Mouse (Mus musculus) hindbrain, embryonic 11.5 days (tissue): ENCODE measurements around the gene Stard3. TPM values are rescaled to one million over a fixed set of nuclear protein-coding genes. Genes with fewer than 3 reads are reported as not detected.

Source experiments
- ATAC-seq: fragments of 200-750 bp; cut with Nextera tagmentation; 2 replicates; pipeline ENCODE4 v1.8.0; 2017; ENCODE audit warnings: mild to moderate bottlenecking, moderate TSS enrichment, moderate library complexity; ENCODE audit not compliant: low FRiP score
- DNase-seq: peaks from one replicate; pipeline ENCODE4 v3.0.0-alpha.2; 2015; ENCODE audit warnings: low spot score
- H3K27ac ChIP-seq: fragments of 300-500 bp; sonication (generic); 2 replicates; pipeline ENCODE4 v1.5.1; 2014; ENCODE audit warnings: mild to moderate bottlenecking, low read depth, low read length
- H3K27me3 ChIP-seq: fragments of 300-500 bp; sonication (generic); 2 replicates; pipeline ENCODE4 v1.6.1; 2014; ENCODE audit warnings: mild to moderate bottlenecking, low read length, moderate library complexity, mixed read lengths; ENCODE audit not compliant: control insufficient read depth, insufficient read depth
- H3K36me3 ChIP-seq: fragments of 300-500 bp; sonication (generic); 2 replicates; pipeline ENCODE4 v1.6.1; 2014; ENCODE audit warnings: mild to moderate bottlenecking, low read length, moderate library complexity, mixed read lengths; ENCODE audit not compliant: control insufficient read depth, insufficient read depth
- H3K4me1 ChIP-seq: fragments of 300-500 bp; sonication (generic); replicated peaks from 2 replicates; pipeline ENCODE4 v1.6.1; 2014; ENCODE audit warnings: low read length, mixed read lengths; ENCODE audit not compliant: control insufficient read depth, insufficient read depth
- H3K4me2 ChIP-seq: fragments of 300-500 bp; sonication (generic); replicated peaks from 2 replicates; pipeline ENCODE4 v1.6.1; 2014; ENCODE audit warnings: mild to moderate bottlenecking, low read depth, low read length
- H3K4me3 ChIP-seq: fragments of 300-500 bp; sonication (generic); 2 replicates; pipeline ENCODE4 v1.5.1; 2014; ENCODE audit warnings: low read depth, low read length
- H3K9ac ChIP-seq: fragments of 300-500 bp; sonication (generic); 2 replicates; pipeline ENCODE4 v1.6.1; 2014; ENCODE audit warnings: low read depth, low read length
- H3K9me3 ChIP-seq: fragments of 300-500 bp; sonication (generic); 2 replicates; pipeline ENCODE4 v1.6.1; 2016; ENCODE audit warnings: low read length; ENCODE audit not compliant: control insufficient read depth
- WGBS: fragments of 180-500 bp; shearing (Covaris S2); extraction: QIAGEN DNeasy Blood & Tissue Kit; methylation state at CpG from one replicate; pipeline ENCODE4 v1.1.7; 2014; 5-methylcytosine and 5-hydroxymethylcytosine counted together
- polyA plus RNA-seq: library from polyadenylated mRNA; unstranded; fragments of >200 nt; fragmentation: Nextera tagmentation; extraction: Ambion mirVana; gene quantifications from 2 replicates; pipeline ENCODE4 v1.2.1, GENCODE M21; 2014

The Stard3 gene
- polyA plus RNA-seq, 1 experiment from 2014 or later: 43.2 TPM

GRCm38 (mm10) chr11:98371556-98372240 is 13.5 kb downstream of the Stard3 start:
- peak; percentile 82 for ATAC-seq
- H3K4me3 ChIP-seq: no peak overlapping the region
- peaks cover 13% of the 10 kb centered on the region for H3K4me1 ChIP-seq
- DNase-seq: peak; percentile 66
- H3K27ac ChIP-seq: peak overlapping the region; percentile 37
- H3K27me3 ChIP-seq: no peaks in the 10 kb centered on the region
- H3K9me3 ChIP-seq: no peaks in the 10 kb centered on the region
- WGBS: 31% methylated on average over 10 of the region's 10 CpGs
- H3K36me3 ChIP-seq: peaks cover 6% of the 10 kb centered on the region; the same call in 1 of the 2 replicates
- peak overlapping the region; percentile 29; the same call in 1 of the 2 replicates for H3K9ac ChIP-seq
- H3K4me2 ChIP-seq: peak overlapping the region; percentile 19; the same call in 1 of the 2 replicates

- no peaks in the 10 kb centered on the region for H3K27me3 ChIP-seq
- H3K36me3 ChIP-seq: peaks cover 8% of the 10 kb centered on the region
- no peak overlapping the region for H3K4me2 ChIP-seq
- 0% methylated on average over 2 of the region's 2 CpGs for WGBS
- H3K27ac ChIP-seq: no peak overlapping the region
- H3K4me1 ChIP-seq: peaks cover 13% of the 10 kb centered on the region
- no peaks in the 10 kb centered on the region for H3K9me3 ChIP-seq
- H3K4me3 ChIP-seq: no peak overlapping the region
- H3K9ac ChIP-seq: no peak overlapping the region
- DNase-seq (peak; percentile 85), ATAC-seq (peak; percentile 26; the same call in 1 of the 2 replicates)
Measured at GRCm38 (mm10) chr11:98372406-98372805, 14.2 kb downstream of the Stard3 start.

GRCm38 (mm10) chr11:98373244-98373643 is 15.1 kb downstream of the Stard3 start:
- Histone ChIP-seq H3K4me2 (no peak overlapping the region), H3K4me3 (no peak overlapping the region), H3K36me3 (peaks cover 12% of the 10 kb centered on the region), H3K9me3 (no peaks in the 10 kb centered on the region), H3K27ac (no peak overlapping the region), H3K4me1 (peaks cover 13% of the 10 kb centered on the region), H3K27me3 (no peaks in the 10 kb centered on the region), H3K9ac (no peak overlapping the region)
- 87% methylated on average over 6 of the region's 6 CpGs for WGBS
- no peak for ATAC-seq
- no peak for DNase-seq

GRCm38 (mm10) chr11:98374266-98374665 is 16.1 kb downstream of the Stard3 start:
- 80% methylated on average over 8 of the region's 8 CpGs for WGBS
- Histone ChIP-seq H3K36me3 (peaks cover 15% of the 10 kb centered on the region), H3K27me3 (no peaks in the 10 kb centered on the region), H3K9me3 (no peaks in the 10 kb centered on the region), H3K4me2 (no peak overlapping the region), H3K4me1 (peaks cover 13% of the 10 kb centered on the region), H3K9ac (no peak overlapping the region), H3K4me3 (no peak overlapping the region), H3K27ac (no peak overlapping the region)
- DNase-seq (no peak), ATAC-seq (no peak)

- H3K36me3 ChIP-seq: peaks cover 15% of the 10 kb centered on the region
- no peak overlapping the region for H3K27ac ChIP-seq
- H3K27me3 ChIP-seq: no peaks in the 10 kb centered on the region
- peaks cover 4% of the 10 kb centered on the region for H3K4me1 ChIP-seq
- no peak for DNase-seq
- no peaks in the 10 kb centered on the region for H3K9me3 ChIP-seq
- H3K9ac ChIP-seq: no peak overlapping the region
- WGBS: 74% methylated on average over 5 of the region's 5 CpGs
- H3K4me3 ChIP-seq: no peak overlapping the region
- no peak for ATAC-seq
- no peak overlapping the region for H3K4me2 ChIP-seq
Measured at GRCm38 (mm10) chr11:98376756-98377155, 18.6 kb downstream of the Stard3 start.

- 85% methylated on average over 11 of the region's 11 CpGs for WGBS
- no peak for ATAC-seq
- peaks cover 15% of the 10 kb centered on the region for H3K36me3 ChIP-seq
Measured at GRCm38 (mm10) chr11:98377787-98378186, 19.6 kb downstream of the Stard3 start.

GRCm38 (mm10) chr11:98379379-98379778 is 21.2 kb downstream of the Stard3 start:
- Histone ChIP-seq H3K36me3 (peaks cover 15% of the 10 kb centered on the region), H3K9me3 (no peaks in the 10 kb centered on the region), H3K27me3 (0 out of 2 replicates have a peak, but pooled peaks cover 2% of the 10 kb centered on the region), H3K9ac (no peak overlapping the region), H3K4me3 (no peak overlapping the region), H3K4me1 (no peaks in the 10 kb centered on the region), H3K27ac (no peak overlapping the region), H3K4me2 (no peak overlapping the region)
- 95% methylated on average over 7 of the region's 7 CpGs for WGBS
- DNase-seq (no peak), ATAC-seq (no peak)

More at GRCm38 (mm10) chr11:98377787-98378186, 19.6 kb downstream of the Stard3 start:
- H3K4me1 ChIP-seq: no peaks in the 10 kb centered on the region
- no peak overlapping the region for H3K9ac ChIP-seq
- no peak overlapping the region for H3K4me2 ChIP-seq
- no peaks in the 10 kb centered on the region for H3K27me3 ChIP-seq
- H3K4me3 ChIP-seq: no peak overlapping the region
- H3K27ac ChIP-seq: no peak overlapping the region
- no peak for DNase-seq
- no peaks in the 10 kb centered on the region for H3K9me3 ChIP-seq

- Histone ChIP-seq H3K36me3 (peaks cover 14% of the 10 kb centered on the region), H3K9me3 (no peaks in the 10 kb centered on the region), H3K27ac (no peak overlapping the region), H3K4me1 (no peaks in the 10 kb centered on the region), H3K9ac (no peak overlapping the region), H3K4me3 (no peak overlapping the region), H3K4me2 (no peak overlapping the region), H3K27me3 (0 out of 2 replicates have a peak, but pooled peaks cover 6% of the 10 kb centered on the region)
- no peak for ATAC-seq
- WGBS: 89% methylated on average over 6 of the region's 6 CpGs
- DNase-seq: no peak
Measured at GRCm38 (mm10) chr11:98380106-98380505, 21.9 kb downstream of the Stard3 start.

GRCm38 (mm10) chr11:98381651-98382050 is 23.5 kb downstream of the Stard3 start:
- 87% methylated on average over 2 of the region's 2 CpGs for WGBS
- Histone ChIP-seq H3K27ac (no peak overlapping the region), H3K9ac (no peak overlapping the region), H3K36me3 (peaks cover 9% of the 10 kb centered on the region), H3K9me3 (no peaks in the 10 kb centered on the region), H3K4me1 (no peaks in the 10 kb centered on the region), H3K4me3 (no peak overlapping the region), H3K4me2 (no peak overlapping the region), H3K27me3 (peaks cover 15% of the 10 kb centered on the region)
- no peak for ATAC-seq
- no peak for DNase-seq
